Mouse (Mus musculus) myocyte (in vitro differentiated cells): ENCODE measurements around the gene Tbc1d10c. TPM values are rescaled to one million over a fixed set of nuclear protein-coding genes. Genes with fewer than 3 reads are reported as not detected.

Experiments
- H3K27me3 ChIP-seq: one replicate; pipeline ENCODE4 v1.6.1; 2011; ENCODE audit not compliant: control insufficient read depth, insufficient read depth, insufficient read length
- H3K36me3 ChIP-seq: one replicate; pipeline ENCODE4 v1.6.1; 2011; ENCODE audit not compliant: control insufficient read depth, insufficient read depth
- H3K4me2 ChIP-seq: one replicate; pipeline ENCODE4 v1.6.1; 2011; ENCODE audit warnings: low read depth, control low read depth
- H3K4me3 ChIP-seq: one replicate; pipeline ENCODE4 v1.5.1; 2011; ENCODE audit warnings: mild to moderate bottlenecking, control low read depth, moderate library complexity
- H3K79me2 ChIP-seq: one replicate; pipeline ENCODE4 v1.6.1; 2011; ENCODE audit not compliant: control insufficient read depth, insufficient read depth
- H3ac ChIP-seq: one replicate; pipeline ENCODE4 v1.6.1; 2011; ENCODE audit not compliant: control insufficient read depth, insufficient read length
- CEBPB ChIP-seq: IDR thresholded peaks from 2 replicates; pipeline ENCODE4 v1.6.1; 2011; ENCODE audit warnings: mild to moderate bottlenecking, moderate library complexity; ENCODE audit not compliant: poor library complexity, insufficient read depth, severe bottlenecking
- E2F4 ChIP-seq: IDR thresholded peaks from one replicate; pipeline ENCODE4 v1.6.1; 2011; ENCODE audit warnings: mild to moderate bottlenecking, control low read depth, moderate library complexity; ENCODE audit not compliant: insufficient read depth
- MAX ChIP-seq: IDR thresholded peaks from one replicate; pipeline ENCODE4 v1.6.1; 2011; ENCODE audit warnings: low read depth, mild to moderate bottlenecking, control low read depth
- MYOD1 ChIP-seq, 3 experiments: IDR thresholded peaks; one replicate each; pipeline ENCODE4 v1.6.1; 2011; ENCODE audit warnings: control low read depth in 2 of 3, low read depth in 2 of 3, mild to moderate bottlenecking in 2 of 3, moderate library complexity in 1 of 3; ENCODE audit not compliant: insufficient read length in 2 of 3, control insufficient read depth in 1 of 3
- MYOG ChIP-seq, 3 experiments: IDR thresholded peaks; one replicate each; pipeline ENCODE4 v1.6.1; 2011; ENCODE audit warnings: control low read depth in 2 of 3, low read depth in 2 of 3, mild to moderate bottlenecking in 2 of 3; ENCODE audit not compliant: insufficient read length in 2 of 3, control insufficient read depth in 1 of 3, insufficient read depth in 1 of 3
- POLR2A ChIP-seq: IDR thresholded peaks from one replicate; pipeline ENCODE4 v1.6.1; 2011; ENCODE audit warnings: low read depth, mild to moderate bottlenecking, control low read depth, moderate library complexity; ENCODE audit not compliant: insufficient read length
- POLR2AphosphoS2 ChIP-seq: IDR thresholded peaks from one replicate; pipeline ENCODE4 v1.6.1; 2011; ENCODE audit warnings: low read depth, control low read depth; ENCODE audit not compliant: insufficient read length
- REST ChIP-seq: IDR thresholded peaks from one replicate; pipeline ENCODE4 v1.6.1; 2011; ENCODE audit warnings: mild to moderate bottlenecking, control low read depth, moderate library complexity; ENCODE audit not compliant: insufficient read depth, insufficient read length
- SRF ChIP-seq: IDR thresholded peaks from one replicate; pipeline ENCODE4 v1.6.1; 2011; ENCODE audit warnings: low read depth; ENCODE audit not compliant: control insufficient read depth, insufficient read length
- TCF12 ChIP-seq: IDR thresholded peaks from one replicate; pipeline ENCODE4 v1.6.1; 2011; ENCODE audit warnings: mild to moderate bottlenecking, control low read depth; ENCODE audit not compliant: poor library complexity, insufficient read depth, severe bottlenecking
- TCF3 ChIP-seq: IDR thresholded peaks from one replicate; pipeline ENCODE4 v1.6.1; 2011; ENCODE audit warnings: low read depth, control low read depth; ENCODE audit not compliant: insufficient read length
- USF1 ChIP-seq: IDR thresholded peaks from one replicate; pipeline ENCODE4 v1.6.1; 2011; ENCODE audit warnings: low read depth, mild to moderate bottlenecking, control low read depth, moderate library complexity
- polyA plus RNA-seq: library from polyadenylated mRNA; unstranded; fragments of >200 nt; fragmentation: generic; extraction: Trizol; gene quantifications from one replicate; pipeline ENCODE4 v1.2.1, GENCODE M21; 2012; ENCODE audit warnings: missing spikeins

The Tbc1d10c gene
- polyA plus RNA-seq, 1 experiment = 0.67 TPM

- Histone ChIP-seq H3K4me2 (no peak within 1 kb of the TSS), H3K4me3 (no peak within 1 kb of the TSS), H3K79me2 (peaks cover 2% of the 10 kb centered on the region), H3K36me3 (no peaks in the 10 kb centered on the region), H3ac (no peak within 1 kb of the TSS), H3K27me3 (no peaks in the 10 kb centered on the region)
- TF ChIP-seq POLR2AphosphoS2 = no peak
- TF ChIP-seq MAX = no peak
- TF ChIP-seq E2F4 = no peak
- no peak for TF ChIP-seq SRF
- TF ChIP-seq TCF3 = no peak
- TF ChIP-seq REST = no peak
- TF ChIP-seq CEBPB = no peak
- TF ChIP-seq USF1 = no peak
- no peak for TF ChIP-seq TCF12
These were observed 47.3 kb downstream of the Tbc1d10c start, which contains the start of gene Cabp4 for GRCm38 (mm10) chr19:4143759-4144268. TSS of gene Cabp4 (minus strand) at chr19:4144033.

- no peaks in the 10 kb centered on the region for H3K27me3 ChIP-seq
- no peak overlapping the region for H3ac ChIP-seq
- H3K36me3 ChIP-seq = no peaks in the 10 kb centered on the region
- TF ChIP-seq TCF3 (no peak), MYOG (IDR thresholded peaks at IDR 0.05; ENCODE audit: control insufficient read depth in 1 of 3, insufficient read depth in 1 of 3, insufficient read length in 2 of 3, low read depth in 2 of 3) (no peak), SRF (no peak), REST (no peak), E2F4 (no peak), TCF12 (no peak), MAX (no peak), CEBPB (no peak), POLR2A (no peak), USF1 (no peak), MYOD1 (IDR thresholded peaks at IDR 0.05; ENCODE audit: control insufficient read depth in 1 of 3, insufficient read length in 2 of 3, low read depth in 2 of 3) (no peak), POLR2AphosphoS2 (no peak)
- no peak overlapping the region for H3K4me3 ChIP-seq
- no peaks in the 10 kb centered on the region for H3K79me2 ChIP-seq
- H3K4me2 ChIP-seq = no peak overlapping the region
These were observed 48.5 kb downstream of the Tbc1d10c start for GRCm38 (mm10) chr19:4142416-4143173.

GRCm38 (mm10) chr19:4140147-4140546, 50.9 kb downstream of the Tbc1d10c start:
- Histone ChIP-seq H3K27me3 (no peaks in the 10 kb centered on the region), H3K36me3 (no peaks in the 10 kb centered on the region), H3K4me3 (no peak overlapping the region), H3ac (no peak overlapping the region), H3K4me2 (no peak overlapping the region), H3K79me2 (no peaks in the 10 kb centered on the region)
- no peak for TF ChIP-seq E2F4
- TF ChIP-seq POLR2AphosphoS2 = no peak
- TF ChIP-seq MYOD1 (IDR thresholded peaks at IDR 0.05; ENCODE audit: control insufficient read depth in 1 of 3, insufficient read length in 2 of 3, low read depth in 2 of 3) = no peak
- no peak for TF ChIP-seq MAX
- TF ChIP-seq MYOG (IDR thresholded peaks at IDR 0.05; ENCODE audit: control insufficient read depth in 1 of 3, insufficient read depth in 1 of 3, insufficient read length in 2 of 3, low read depth in 2 of 3) = no peak
- no peak for TF ChIP-seq TCF12
- no peak for TF ChIP-seq POLR2A
- no peak for TF ChIP-seq CEBPB
- no peak for TF ChIP-seq SRF
- no peak for TF ChIP-seq USF1
- no peak for TF ChIP-seq REST
- TF ChIP-seq TCF3 = no peak

GRCm38 (mm10) chr19:4139446-4139845, 51.6 kb downstream of the Tbc1d10c start, which contains the start of gene Gpr152:
TSS of gene Gpr152 (plus strand) at chr19:4139787.
- H3K27me3 ChIP-seq = no peaks in the 10 kb centered on the region
- H3K79me2 ChIP-seq = no peaks in the 10 kb centered on the region
- H3K4me2 ChIP-seq = no peak within 1 kb of the TSS
- no peak for TF ChIP-seq CEBPB
- TF ChIP-seq REST = no peak
- TF ChIP-seq E2F4 = no peak
- no peak for TF ChIP-seq MYOG (IDR thresholded peaks at IDR 0.05; ENCODE audit: control insufficient read depth in 1 of 3, insufficient read depth in 1 of 3, insufficient read length in 2 of 3, low read depth in 2 of 3)
- no peak for TF ChIP-seq POLR2AphosphoS2
- no peak for TF ChIP-seq TCF3
- TF ChIP-seq TCF12 = no peak
- TF ChIP-seq POLR2A = no peak
- no peak for TF ChIP-seq MYOD1 (IDR thresholded peaks at IDR 0.05; ENCODE audit: control insufficient read depth in 1 of 3, insufficient read length in 2 of 3, low read depth in 2 of 3)
- TF ChIP-seq MAX = no peak
- TF ChIP-seq USF1 = no peak
- TF ChIP-seq SRF = no peak
- no peaks in the 10 kb centered on the region for H3K36me3 ChIP-seq
- no peak within 1 kb of the TSS for H3K4me3 ChIP-seq
- no peak within 1 kb of the TSS for H3ac ChIP-seq
